Mouse (Mus musculus) G1E (cell line): ENCODE results near the gene Sec62.

Source experiments
- CTCF ChIP-seq: IDR thresholded peaks from 2 replicates; pipeline ENCODE4 v1.5.1; 2012; ENCODE audit warnings: low read depth, low read length, inconsistent platforms, mixed read lengths
- GATA1 ChIP-seq: IDR thresholded peaks from 2 replicates; pipeline ENCODE4 v1.6.1; 2012; ENCODE audit warnings: borderline replicate concordance, low read length, inconsistent platforms, mixed read lengths
- GATA2 ChIP-seq: IDR thresholded peaks from 2 replicates; pipeline ENCODE4 v1.6.1; 2012; ENCODE audit warnings: low read depth, low read length, inconsistent platforms, borderline replicate concordance
- TAL1 ChIP-seq: conservative IDR thresholded peaks from 2 replicates; pipeline ENCODE4 v1.6.1; 2012; ENCODE audit warnings: low read depth, low read length, inconsistent platforms, mixed read lengths

- TF ChIP-seq CTCF (no peak), TAL1 (no peak), GATA1 (no peak), GATA2 (no peak)
These were observed 77.3 kb downstream of the Sec62 start for GRCm38 (mm10) chr3:30869995-30870394.
